Mouse (Mus musculus) midbrain, embryonic 13.5 days (tissue): ENCODE measurements around the gene Sap30l. TPM values are rescaled to one million over a fixed set of nuclear protein-coding genes. Genes with fewer than 3 reads are reported as not detected.
"Not testable (repeated sequence)": the region's sequence is repeated elsewhere in the genome, so short reads cannot be mapped to it uniquely, and the experiment has no call there.

ENCODE experiments used
- ATAC-seq: fragments of 200-750 bp; cut with Nextera tagmentation; 2 replicates; pipeline ENCODE4 v1.8.0; 2017; ENCODE audit warnings: mild to moderate bottlenecking, moderate TSS enrichment, moderate library complexity
- H3K27ac ChIP-seq: fragments of 300-500 bp; sonication (generic); 2 replicates; pipeline ENCODE4 v1.5.1; 2015; ENCODE audit warnings: inconsistent platforms, mild to moderate bottlenecking, moderate library complexity
- H3K27me3 ChIP-seq: fragments of 300-500 bp; sonication (generic); 2 replicates; pipeline ENCODE4 v1.6.1; 2015; ENCODE audit warnings: mild to moderate bottlenecking, inconsistent platforms
- H3K36me3 ChIP-seq: fragments of 300-500 bp; sonication (generic); 2 replicates; pipeline ENCODE4 v1.6.1; 2015; ENCODE audit warnings: mild to moderate bottlenecking, inconsistent platforms
- H3K4me1 ChIP-seq: fragments of 300-500 bp; sonication (generic); replicated peaks from 2 replicates; pipeline ENCODE4 v1.6.1; 2015; ENCODE audit warnings: inconsistent platforms
- H3K4me2 ChIP-seq: fragments of 300-500 bp; sonication (generic); replicated peaks from 2 replicates; pipeline ENCODE4 v1.6.1; 2015; ENCODE audit warnings: moderate library complexity, mild to moderate bottlenecking, inconsistent platforms
- H3K4me3 ChIP-seq: fragments of 300-500 bp; sonication (generic); replicated peaks from 2 replicates; pipeline ENCODE4 v1.5.1; 2015; ENCODE audit warnings: mild to moderate bottlenecking, inconsistent platforms
- H3K9ac ChIP-seq: fragments of 300-500 bp; sonication (generic); replicated peaks from 2 replicates; pipeline ENCODE4 v1.6.1; 2015; ENCODE audit warnings: mild to moderate bottlenecking, inconsistent platforms
- H3K9me3 ChIP-seq: fragments of 300-500 bp; sonication (generic); 2 replicates; pipeline ENCODE4 v1.6.1; 2016; ENCODE audit warnings: mild to moderate bottlenecking, inconsistent platforms
- WGBS: fragments of 180-500 bp; shearing (Covaris S2); methylation state at CpG from one replicate; pipeline ENCODE4 v1.1.7; 2015; 5-methylcytosine and 5-hydroxymethylcytosine counted together
- polyA plus RNA-seq: library from polyadenylated mRNA; unstranded; fragments of >200 nt; fragmentation: Nextera tagmentation; extraction: Ambion mirVana; gene quantifications from 2 replicates; pipeline ENCODE4 v1.2.1, GENCODE M21; 2015

Sap30l gene
- polyA plus RNA-seq, 1 experiment from 2014 or later = 9.8 TPM

- H3K27me3 ChIP-seq = no peaks in the 10 kb centered on the region
- peak overlapping the region; percentile 98 for H3K4me2 ChIP-seq
- H3K4me1 ChIP-seq = peaks cover 48% of the 10 kb centered on the region
- WGBS = under 1% methylated on average over 66 of the region's 85 CpGs
- peak overlapping the region; percentile 92 for H3K9ac ChIP-seq
- peaks cover 10% of the 10 kb centered on the region for H3K36me3 ChIP-seq
- H3K27ac ChIP-seq = peak overlapping the region; percentile 67
- H3K4me3 ChIP-seq = peak overlapping the region; percentile 94
- peak; percentile 78 for ATAC-seq
- no peaks in the 10 kb centered on the region for H3K9me3 ChIP-seq
Measured at GRCm38 (mm10) chr11:57801766-57802510, 501 bp downstream of the Sap30l start.

GRCm38 (mm10) chr11:57802511-57802870, 1.1 kb downstream of the Sap30l start:
- H3K4me1 ChIP-seq = peaks cover 48% of the 10 kb centered on the region
- peak overlapping the region; percentile 98 for H3K4me2 ChIP-seq
- peak overlapping the region; percentile 92 for H3K9ac ChIP-seq
- H3K27ac ChIP-seq = no peak overlapping the region
- H3K9me3 ChIP-seq = no peaks in the 10 kb centered on the region
- no peak for ATAC-seq
- H3K27me3 ChIP-seq = no peaks in the 10 kb centered on the region
- peaks cover 13% of the 10 kb centered on the region for H3K36me3 ChIP-seq
- peak overlapping the region; percentile 94 for H3K4me3 ChIP-seq
- WGBS = under 1% methylated on average over 18 of the region's 18 CpGs

GRCm38 (mm10) chr11:57805047-57805446, 3.6 kb downstream of the Sap30l start:
- Histone ChIP-seq H3K4me3 (no peak overlapping the region), H3K9me3 (no peaks in the 10 kb centered on the region), H3K27me3 (no peaks in the 10 kb centered on the region), H3K4me2 (no peak overlapping the region), H3K36me3 (peaks cover 34% of the 10 kb centered on the region), H3K4me1 (peaks cover 47% of the 10 kb centered on the region), H3K27ac (no peak overlapping the region), H3K9ac (no peak overlapping the region)
- no peak for ATAC-seq
- 81% methylated on average over 3 of the region's 3 CpGs for WGBS

GRCm38 (mm10) chr11:57809017-57809731, 7.7 kb downstream of the Sap30l start:
- ATAC-seq = no peak
- Histone ChIP-seq H3K9ac (no peak overlapping the region), H3K4me3 (no peak overlapping the region), H3K27me3 (no peaks in the 10 kb centered on the region), H3K27ac (no peak overlapping the region), H3K9me3 (no peaks in the 10 kb centered on the region), H3K4me1 (peaks cover 17% of the 10 kb centered on the region), H3K36me3 (peaks cover 61% of the 10 kb centered on the region), H3K4me2 (no peak overlapping the region)
- 93% methylated on average over 17 of the region's 17 CpGs for WGBS

GRCm38 (mm10) chr11:57809732-57810098, 8.3 kb downstream of the Sap30l start:
- H3K4me1 ChIP-seq = peaks cover 17% of the 10 kb centered on the region; the same call in 1 of the 2 replicates
- H3K36me3 ChIP-seq = peaks cover 61% of the 10 kb centered on the region
- H3K9ac ChIP-seq = no peak overlapping the region
- ATAC-seq = no peak
- no peak overlapping the region for H3K27ac ChIP-seq
- H3K4me3 ChIP-seq = no peak overlapping the region
- H3K27me3 ChIP-seq = no peaks in the 10 kb centered on the region
- H3K4me2 ChIP-seq = no peak overlapping the region
- WGBS = 93% methylated on average over 8 of the region's 8 CpGs
- no peaks in the 10 kb centered on the region for H3K9me3 ChIP-seq

- no peak overlapping the region for H3K4me2 ChIP-seq
- H3K27ac ChIP-seq = no peak overlapping the region
- no peaks in the 10 kb centered on the region for H3K9me3 ChIP-seq
- H3K4me3 ChIP-seq = no peak overlapping the region
- no peak overlapping the region for H3K9ac ChIP-seq
- WGBS = 87% methylated on average over 7 of the region's 7 CpGs
- H3K36me3 ChIP-seq = peaks cover 61% of the 10 kb centered on the region
- H3K27me3 ChIP-seq = no peaks in the 10 kb centered on the region
- H3K4me1 ChIP-seq = peaks cover 8% of the 10 kb centered on the region; the same call in 1 of the 2 replicates
- ATAC-seq = no peak
Measured at GRCm38 (mm10) chr11:57811006-57811405, 9.6 kb downstream of the Sap30l start.

GRCm38 (mm10) chr11:57812212-57812611, 10.8 kb downstream of the Sap30l start:
- Histone ChIP-seq H3K27me3 (no peaks in the 10 kb centered on the region), H3K27ac (no peak overlapping the region), H3K4me2 (no peak overlapping the region), H3K9ac (no peak overlapping the region), H3K4me3 (no peak overlapping the region), H3K36me3 (peaks cover 51% of the 10 kb centered on the region), H3K4me1 (no peaks in the 10 kb centered on the region), H3K9me3 (no peaks in the 10 kb centered on the region)
- ATAC-seq = no peak
- WGBS = 98% methylated on average over 8 of the region's 8 CpGs

- no peak overlapping the region for H3K4me3 ChIP-seq
- H3K36me3 ChIP-seq = peaks cover 40% of the 10 kb centered on the region
- no peak for ATAC-seq
- H3K27me3 ChIP-seq = no peaks in the 10 kb centered on the region
- H3K9me3 ChIP-seq = no peaks in the 10 kb centered on the region
- 90% methylated on average over 3 of the region's 3 CpGs for WGBS
- H3K4me2 ChIP-seq = no peak overlapping the region
- H3K9ac ChIP-seq = no peak overlapping the region
- H3K4me1 ChIP-seq = no peaks in the 10 kb centered on the region
- no peak overlapping the region for H3K27ac ChIP-seq
Measured at GRCm38 (mm10) chr11:57813641-57814040, 12.2 kb downstream of the Sap30l start.

GRCm38 (mm10) chr11:57818189-57818588, 16.8 kb downstream of the Sap30l start:
- no peak for ATAC-seq
- 88% methylated on average over 4 of the region's 4 CpGs for WGBS
- no peaks in the 10 kb centered on the region for H3K9me3 ChIP-seq

GRCm38 (mm10) chr11:57819999-57820581, 18.7 kb downstream of the Sap30l start:
- H3K9me3 ChIP-seq = no peaks in the 10 kb centered on the region
- 31% methylated on average over 9 of the region's 9 CpGs for WGBS
- H3K27ac ChIP-seq = no peak overlapping the region
- H3K9ac ChIP-seq = no peak overlapping the region
- H3K4me2 ChIP-seq = no peak overlapping the region
- H3K4me1 ChIP-seq = no peaks in the 10 kb centered on the region
- no peak overlapping the region for H3K4me3 ChIP-seq
- peaks cover 17% of the 10 kb centered on the region for H3K27me3 ChIP-seq
- no peaks in the 10 kb centered on the region; the same call in 1 of the 2 replicates for H3K36me3 ChIP-seq
- ATAC-seq = peak; percentile 60

More at GRCm38 (mm10) chr11:57818189-57818588, 16.8 kb downstream of the Sap30l start:
- Histone ChIP-seq H3K27me3 (no peaks in the 10 kb centered on the region), H3K4me3 (no peak overlapping the region), H3K4me2 (no peak overlapping the region), H3K36me3 (peaks cover under 1% of the 10 kb centered on the region), H3K27ac (no peak overlapping the region), H3K9ac (no peak overlapping the region), H3K4me1 (no peaks in the 10 kb centered on the region)

GRCm38 (mm10) chr11:57823159-57823558, 21.7 kb downstream of the Sap30l start:
- H3K4me2 ChIP-seq, H3K9me3 ChIP-seq, ATAC-seq, H3K4me1 ChIP-seq, H3K36me3 ChIP-seq, H3K9ac ChIP-seq, H3K4me3 ChIP-seq, H3K27ac ChIP-seq: not testable (repeated sequence)
- 88% methylated on average over 2 of the region's 2 CpGs for WGBS
- H3K27me3 ChIP-seq = peaks cover 48% of the 10 kb centered on the region

- Histone ChIP-seq H3K36me3 (no peaks in the 10 kb centered on the region), H3K4me3 (no peak overlapping the region), H3K4me2 (no peak overlapping the region), H3K27ac (no peak overlapping the region), H3K4me1 (peaks cover 11% of the 10 kb centered on the region), H3K9me3 (no peaks in the 10 kb centered on the region), H3K9ac (no peak overlapping the region), H3K27me3 (peaks cover 54% of the 10 kb centered on the region)
- WGBS = 79% methylated on average over 7 of the region's 7 CpGs
- ATAC-seq = no peak
Measured at GRCm38 (mm10) chr11:57823714-57824113, 22.3 kb downstream of the Sap30l start.
